Mouse (Mus musculus) midbrain, embryonic 16.5 days (tissue): ENCODE results near the gene Pcyox1. TPM values are rescaled to one million over a fixed set of nuclear protein-coding genes. Genes with fewer than 3 reads are reported as not detected.
"Not testable (repeated sequence)": the region's sequence is repeated elsewhere in the genome, so short reads cannot be mapped to it uniquely, and the experiment has no call there.

Experiments
- ATAC-seq: fragments of 200-750 bp; cut with Nextera tagmentation; 2 replicates; pipeline ENCODE4 v1.8.0; 2017; ENCODE audit warnings: moderate TSS enrichment
- H3K27ac ChIP-seq: fragments of 300-500 bp; sonication (generic); 2 replicates; pipeline ENCODE4 v1.5.1; 2014; ENCODE audit warnings: mild to moderate bottlenecking, low read length, mixed read lengths
- H3K27me3 ChIP-seq: fragments of 300-500 bp; sonication (generic); 2 replicates; pipeline ENCODE4 v1.6.1; 2014; ENCODE audit warnings: low read depth, low read length, mixed read lengths; ENCODE audit not compliant: control insufficient read depth, insufficient read depth
- H3K36me3 ChIP-seq: fragments of 300-500 bp; sonication (generic); 2 replicates; pipeline ENCODE4 v1.6.1; 2014; ENCODE audit warnings: mild to moderate bottlenecking, low read length, moderate library complexity, mixed read lengths; ENCODE audit not compliant: control insufficient read depth, insufficient read depth
- H3K4me1 ChIP-seq: fragments of 300-500 bp; sonication (generic); 2 replicates; pipeline ENCODE4 v1.6.1; 2014; ENCODE audit warnings: mild to moderate bottlenecking, low read length, mixed read lengths; ENCODE audit not compliant: control insufficient read depth, insufficient read depth
- H3K4me2 ChIP-seq: fragments of 300-500 bp; sonication (generic); 2 replicates; pipeline ENCODE4 v1.6.1; 2014; ENCODE audit warnings: mild to moderate bottlenecking, low read length, mixed read lengths
- H3K4me3 ChIP-seq: fragments of 300-500 bp; sonication (generic); 2 replicates; pipeline ENCODE4 v1.5.1; 2014; ENCODE audit warnings: low read depth, mild to moderate bottlenecking, low read length, moderate library complexity, mixed read lengths
- H3K9ac ChIP-seq: fragments of 300-500 bp; sonication (generic); 2 replicates; pipeline ENCODE4 v1.6.1; 2014; ENCODE audit warnings: low read depth, low read length, mixed read lengths
- H3K9me3 ChIP-seq: fragments of 300-500 bp; sonication (generic); replicated peaks from 2 replicates; pipeline ENCODE4 v1.6.1; 2014; ENCODE audit warnings: mild to moderate bottlenecking, low read length, mixed read lengths; ENCODE audit not compliant: control insufficient read depth, poor library complexity, severe bottlenecking
- WGBS: fragments of 180-500 bp; shearing (Covaris S2); extraction: QIAGEN DNeasy Blood & Tissue Kit; methylation state at CpG from one replicate; pipeline ENCODE4 v1.1.7; 2014; 5-methylcytosine and 5-hydroxymethylcytosine counted together
- polyA plus RNA-seq: library from polyadenylated mRNA; unstranded; fragments of >200 nt; fragmentation: Nextera tagmentation; extraction: Ambion mirVana; gene quantifications from 2 replicates; pipeline ENCODE4 v1.2.1, GENCODE M21; 2015

Pcyox1 gene
- polyA plus RNA-seq, 1 experiment from 2014 or later, result 93.6 TPM

GRCm38 (mm10) chr6:86393187-86393586 lies 3.8 kb downstream of the Pcyox1 start:
- WGBS, result 96% methylated on average over 1 of the region's 1 CpGs
- Histone ChIP-seq H3K9ac (no peak overlapping the region), H3K27ac (no peak overlapping the region), H3K27me3 (no peaks in the 10 kb centered on the region), H3K4me1 (peaks cover 24% of the 10 kb centered on the region), H3K9me3 (no peaks in the 10 kb centered on the region), H3K4me2 (no peak overlapping the region), H3K36me3 (peaks cover 33% of the 10 kb centered on the region), H3K4me3 (no peak overlapping the region)
- no peak for ATAC-seq

GRCm38 (mm10) chr6:86391326-86391725 lies 5.6 kb downstream of the Pcyox1 start:
- peaks cover 40% of the 10 kb centered on the region for H3K36me3 ChIP-seq
- WGBS, result 98% methylated on average over 5 of the region's 5 CpGs
- ATAC-seq, result no peak
- H3K4me3 ChIP-seq, result no peak overlapping the region
- H3K4me1 ChIP-seq, result peaks cover 18% of the 10 kb centered on the region
- H3K9ac ChIP-seq, result no peak overlapping the region
- no peaks in the 10 kb centered on the region for H3K27me3 ChIP-seq
- no peak overlapping the region for H3K27ac ChIP-seq
- no peak overlapping the region for H3K4me2 ChIP-seq
- no peaks in the 10 kb centered on the region for H3K9me3 ChIP-seq

- Histone ChIP-seq H3K4me3 (no peak overlapping the region), H3K9me3 (no peaks in the 10 kb centered on the region), H3K27me3 (no peaks in the 10 kb centered on the region), H3K4me2 (no peak overlapping the region), H3K4me1 (no peaks in the 10 kb centered on the region), H3K9ac (no peak overlapping the region), H3K36me3 (peaks cover 40% of the 10 kb centered on the region), H3K27ac (no peak overlapping the region)
- no peak for ATAC-seq
- WGBS, result 88% methylated on average over 18 of the region's 18 CpGs
Measured at GRCm38 (mm10) chr6:86388461-86388860, 8.5 kb downstream of the Pcyox1 start.

- Histone ChIP-seq H3K4me1 (no peaks in the 10 kb centered on the region), H3K36me3 (peaks cover 37% of the 10 kb centered on the region), H3K4me3 (no peak overlapping the region), H3K9ac (no peak overlapping the region), H3K27me3 (no peaks in the 10 kb centered on the region), H3K4me2 (no peak overlapping the region), H3K9me3 (no peaks in the 10 kb centered on the region), H3K27ac (no peak overlapping the region)
- WGBS, result 84% methylated on average over 12 of the region's 12 CpGs
- no peak for ATAC-seq
Measured at GRCm38 (mm10) chr6:86387313-86387712, 9.6 kb downstream of the Pcyox1 start.

GRCm38 (mm10) chr6:86385362-86386104 lies 11.4 kb downstream of the Pcyox1 start:
- WGBS, result 91% methylated on average over 5 of the region's 5 CpGs
- Histone ChIP-seq H3K9ac (no peak overlapping the region), H3K27me3 (no peaks in the 10 kb centered on the region), H3K27ac (no peak overlapping the region), H3K4me3 (no peak overlapping the region), H3K4me1 (no peaks in the 10 kb centered on the region), H3K4me2 (no peak overlapping the region), H3K36me3 (peaks cover 20% of the 10 kb centered on the region), H3K9me3 (no peaks in the 10 kb centered on the region)
- ATAC-seq, result no peak

GRCm38 (mm10) chr6:86384692-86385091 lies 12.3 kb downstream of the Pcyox1 start:
- peaks cover 16% of the 10 kb centered on the region for H3K36me3 ChIP-seq
- ATAC-seq, result no peak

GRCm38 (mm10) chr6:86383370-86383769 lies 13.6 kb downstream of the Pcyox1 start:
- H3K9ac ChIP-seq, result no peak overlapping the region
- no peaks in the 10 kb centered on the region for H3K4me1 ChIP-seq
- WGBS, result 65% methylated on average over 16 of the region's 16 CpGs
- peaks cover 22% of the 10 kb centered on the region for H3K36me3 ChIP-seq
- no peaks in the 10 kb centered on the region for H3K9me3 ChIP-seq
- no peak overlapping the region for H3K4me2 ChIP-seq
- no peak for ATAC-seq
- no peak overlapping the region for H3K4me3 ChIP-seq
- no peaks in the 10 kb centered on the region for H3K27me3 ChIP-seq
- no peak overlapping the region for H3K27ac ChIP-seq

More at GRCm38 (mm10) chr6:86384692-86385091, 12.3 kb downstream of the Pcyox1 start:
- Histone ChIP-seq H3K27me3 (no peaks in the 10 kb centered on the region), H3K9me3 (no peaks in the 10 kb centered on the region), H3K27ac (no peak overlapping the region), H3K4me2 (no peak overlapping the region), H3K9ac (no peak overlapping the region), H3K4me3 (no peak overlapping the region), H3K4me1 (no peaks in the 10 kb centered on the region)
- WGBS, result 86% methylated on average over 4 of the region's 4 CpGs

- Histone ChIP-seq H3K27me3 (no peaks in the 10 kb centered on the region), H3K4me2 (no peak overlapping the region), H3K9ac (no peak overlapping the region), H3K9me3 (no peaks in the 10 kb centered on the region), H3K4me1 (no peaks in the 10 kb centered on the region), H3K27ac (no peak overlapping the region), H3K36me3 (peaks cover 24% of the 10 kb centered on the region), H3K4me3 (no peak overlapping the region)
- ATAC-seq, result no peak
Measured at GRCm38 (mm10) chr6:86382551-86382950, 14.4 kb downstream of the Pcyox1 start.

GRCm38 (mm10) chr6:86380112-86380511 lies 16.8 kb downstream of the Pcyox1 start:
- not testable (repeated sequence) for H3K4me3 ChIP-seq, H3K4me2 ChIP-seq, H3K27me3 ChIP-seq, H3K9ac ChIP-seq, H3K27ac ChIP-seq, H3K9me3 ChIP-seq, H3K4me1 ChIP-seq, ATAC-seq
- peaks cover 23% of the 10 kb centered on the region for H3K36me3 ChIP-seq
- 83% methylated on average over 6 of the region's 8 CpGs for WGBS
